Mouse (Mus musculus) intestine, postnatal 0 days (tissue): Measurements from ENCODE around the gene Lrrc20. TPM values are rescaled to one million over a fixed set of nuclear protein-coding genes. Genes with fewer than 3 reads are reported as not detected.
"Not testable (repeated sequence)": the region's sequence is repeated elsewhere in the genome, so short reads cannot be mapped to it uniquely, and the experiment has no call there.

ENCODE experiments used
- ATAC-seq: fragments of 200-750 bp; cut with Nextera tagmentation; 2 replicates; pipeline ENCODE4 v1.8.0; 2017; ENCODE audit warnings: mild to moderate bottlenecking, moderate TSS enrichment, moderate library complexity
- H3K27ac ChIP-seq: fragments of 300-500 bp; sonication (generic); 2 replicates; pipeline ENCODE4 v1.5.1; 2014; ENCODE audit warnings: mild to moderate bottlenecking, low read depth, low read length, moderate library complexity
- H3K27me3 ChIP-seq: fragments of 300-500 bp; sonication (generic); replicated peaks from 2 replicates; pipeline ENCODE4 v1.6.1; 2014; ENCODE audit warnings: low read length, mixed read lengths; ENCODE audit not compliant: control insufficient read depth, insufficient read depth
- H3K36me3 ChIP-seq: fragments of 300-500 bp; sonication (generic); 2 replicates; pipeline ENCODE4 v1.6.1; 2014; ENCODE audit warnings: mild to moderate bottlenecking, moderate library complexity; ENCODE audit not compliant: control insufficient read depth, insufficient read depth
- H3K4me1 ChIP-seq: fragments of 300-500 bp; sonication (generic); replicated peaks from 2 replicates; pipeline ENCODE4 v1.6.1; 2014; ENCODE audit warnings: antibody characterized with exemption, low read length, mixed read lengths; ENCODE audit not compliant: control insufficient read depth, insufficient read depth
- H3K4me2 ChIP-seq: fragments of 300-500 bp; sonication (generic); replicated peaks from 2 replicates; pipeline ENCODE4 v1.6.1; 2014; ENCODE audit warnings: low read depth, mild to moderate bottlenecking, moderate library complexity
- H3K4me3 ChIP-seq: fragments of 300-500 bp; sonication (generic); 2 replicates; pipeline ENCODE4 v1.5.1; 2014; ENCODE audit warnings: low read depth, low read length
- H3K9ac ChIP-seq: fragments of 300-500 bp; sonication (generic); 2 replicates; pipeline ENCODE4 v1.6.1; 2014; ENCODE audit warnings: mild to moderate bottlenecking, low read depth, low read length
- H3K9me3 ChIP-seq: fragments of 300-500 bp; sonication (generic); 2 replicates; pipeline ENCODE4 v1.6.1; 2016; ENCODE audit warnings: mixed run types; ENCODE audit not compliant: control insufficient read depth
- CTCF ChIP-seq: sonication (generic); IDR thresholded peaks from 2 replicates; pipeline ENCODE4 v1.5.1; 2016; ENCODE audit warnings: low read depth, mild to moderate bottlenecking, control low read depth, antibody characterized with exemption, moderate library complexity
- WGBS: fragments of 180-500 bp; shearing (Covaris S2); extraction: QIAGEN DNeasy Blood & Tissue Kit; methylation state at CpG from one replicate; pipeline ENCODE4 v1.1.7; 2014; 5-methylcytosine and 5-hydroxymethylcytosine counted together
- polyA plus RNA-seq: library from polyadenylated mRNA; unstranded; fragments of >200 nt; fragmentation: Nextera tagmentation; extraction: Ambion mirVana; gene quantifications from 2 replicates; pipeline ENCODE4 v1.2.1, GENCODE M21; 2015

Gene Lrrc20
- polyA plus RNA-seq, 1 experiment from 2014 or later: 3.3 TPM

DNA sequence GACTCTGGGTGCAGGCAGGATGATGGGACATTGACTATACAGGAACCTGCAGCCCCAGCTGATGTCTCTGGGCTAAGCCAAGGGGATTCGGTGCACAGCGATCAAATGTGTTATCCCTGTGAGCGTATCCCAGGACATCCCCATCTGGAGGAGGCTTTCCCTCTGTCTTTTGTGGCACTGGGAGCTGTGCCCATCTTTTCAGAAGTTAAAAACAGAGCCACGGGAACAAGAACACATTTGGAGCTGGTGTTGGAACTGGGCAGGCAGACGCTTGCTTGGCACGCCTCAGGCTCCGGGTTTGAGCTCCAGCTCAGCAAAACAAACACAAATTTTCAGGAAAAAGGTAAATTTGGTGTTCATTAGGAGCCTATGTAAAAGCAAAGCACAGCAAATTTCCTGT lies 122.4 kb downstream of the Lrrc20 start:
- 65% methylated on average over 7 of the region's 7 CpGs for WGBS
- no peaks in the 10 kb centered on the region for H3K36me3 ChIP-seq
- TF ChIP-seq CTCF: no peak

DNA sequence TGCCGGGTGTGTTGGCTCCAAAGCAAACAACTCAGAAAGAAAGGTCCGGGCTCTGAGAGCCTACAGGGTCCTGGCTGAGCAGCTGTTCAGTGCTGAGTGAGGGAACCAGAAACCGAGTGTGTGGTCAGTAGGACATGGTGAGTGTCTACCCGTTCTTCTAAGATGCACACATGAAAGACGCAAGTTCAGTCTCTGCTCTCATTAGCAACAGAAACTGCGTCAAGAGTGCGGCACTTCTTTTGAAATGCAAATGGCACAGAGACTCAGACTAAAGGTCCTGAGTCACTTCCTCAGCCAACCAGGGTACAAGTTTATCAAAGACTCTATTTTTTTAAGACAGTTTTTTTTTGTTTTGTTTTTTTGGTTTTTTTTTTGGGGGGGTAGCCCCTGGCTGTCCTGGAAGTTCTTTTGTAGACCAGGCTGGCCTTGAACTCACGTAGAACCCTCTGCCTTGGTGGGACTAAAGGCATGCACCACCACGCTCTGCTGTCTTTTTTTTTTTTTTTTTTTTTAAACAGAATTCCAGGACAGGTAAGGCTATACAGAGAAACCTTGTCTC lies 124.0 kb downstream of the Lrrc20 start:
- H3K36me3 ChIP-seq: no peaks in the 10 kb centered on the region
- no peak for TF ChIP-seq CTCF
- no peak overlapping the region for H3K27ac ChIP-seq
- no peak overlapping the region for H3K4me2 ChIP-seq
- H3K4me1 ChIP-seq: no peaks in the 10 kb centered on the region
- H3K27me3 ChIP-seq: peaks cover 20% of the 10 kb centered on the region; the same call in 1 of the 2 replicates
- no peak overlapping the region for H3K9ac ChIP-seq
- no peaks in the 10 kb centered on the region for H3K9me3 ChIP-seq
- no peak overlapping the region for H3K4me3 ChIP-seq
- no peak for ATAC-seq
- WGBS: 68% methylated on average over 9 of the region's 9 CpGs

More for the DNA sequence above, 122.4 kb downstream of the Lrrc20 start:
- ATAC-seq: no peak
- no peak overlapping the region for H3K9ac ChIP-seq
- H3K27ac ChIP-seq: no peak overlapping the region
- no peaks in the 10 kb centered on the region for H3K9me3 ChIP-seq
- no peak overlapping the region for H3K4me2 ChIP-seq
- no peak overlapping the region for H3K4me3 ChIP-seq
- H3K27me3 ChIP-seq: peaks cover 21% of the 10 kb centered on the region; the same call in 1 of the 2 replicates
- no peaks in the 10 kb centered on the region for H3K4me1 ChIP-seq

DNA sequence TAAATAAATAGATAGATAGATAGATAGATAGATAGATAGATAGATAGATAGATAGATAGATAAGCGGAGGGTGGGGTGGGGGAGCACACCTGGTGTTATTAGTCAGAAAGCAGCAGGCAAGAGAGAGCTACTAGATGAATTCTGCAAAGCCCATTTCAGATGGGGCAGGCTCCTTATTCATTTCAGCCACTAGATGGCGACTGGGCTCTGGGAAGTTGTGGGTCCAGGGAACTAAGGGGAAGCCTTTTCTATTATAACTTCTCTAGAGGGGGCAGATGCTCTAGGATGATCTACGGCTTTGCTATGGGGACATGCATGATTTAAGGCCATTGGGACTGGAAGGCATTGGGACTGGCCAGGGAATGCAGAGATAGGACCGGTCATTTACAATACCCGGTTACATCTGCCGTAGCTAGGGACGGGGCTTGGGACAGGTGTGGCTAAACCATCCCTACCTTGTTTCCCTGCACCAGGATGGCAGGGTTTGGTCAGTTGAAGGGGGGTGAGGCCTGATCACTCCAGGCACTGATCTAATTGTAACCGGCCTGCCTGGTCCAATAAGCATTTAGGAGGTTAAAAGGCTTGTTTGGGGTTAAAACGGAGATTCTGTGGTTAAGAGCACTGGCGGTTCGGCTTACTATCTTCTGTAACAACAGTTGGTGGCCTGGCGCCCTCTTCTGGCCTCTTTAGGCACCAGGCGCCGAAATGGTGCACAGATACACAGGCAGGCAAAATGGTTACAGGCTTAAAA lies 126.9 kb downstream of the Lrrc20 start:
- H3K9me3 ChIP-seq: no peaks in the 10 kb centered on the region
- peak overlapping the region; percentile 54 for H3K4me2 ChIP-seq
- 0 out of 2 replicates have a peak, but pooled peaks cover 8% of the 10 kb centered on the region for H3K27me3 ChIP-seq
- H3K4me3 ChIP-seq: no peak overlapping the region
- peak; percentile 82 for TF ChIP-seq CTCF
- 0 out of 2 replicates have a peak, but pooled peaks have one; percentile 28 for ATAC-seq
- no peaks in the 10 kb centered on the region for H3K36me3 ChIP-seq
- WGBS: 11% methylated on average over 14 of the region's 14 CpGs
- H3K27ac ChIP-seq: no peak overlapping the region
- H3K4me1 ChIP-seq: no peaks in the 10 kb centered on the region
- H3K9ac ChIP-seq: no peak overlapping the region

- WGBS: 75% methylated on average over 10 of the region's 10 CpGs
- no peak for TF ChIP-seq CTCF
- no peak for ATAC-seq
- H3K4me1 ChIP-seq: no peaks in the 10 kb centered on the region
- no peak overlapping the region for H3K4me2 ChIP-seq
- no peaks in the 10 kb centered on the region for H3K36me3 ChIP-seq
- no peaks in the 10 kb centered on the region for H3K9me3 ChIP-seq
- H3K27me3 ChIP-seq: 0 out of 2 replicates have a peak, but pooled peaks cover 4% of the 10 kb centered on the region
- no peak overlapping the region for H3K27ac ChIP-seq
- no peak overlapping the region for H3K9ac ChIP-seq
- no peak overlapping the region for H3K4me3 ChIP-seq
These were observed 128.9 kb downstream of the Lrrc20 start for GRCm38 (mm10) chr10:61604376-61605065.

- not testable (repeated sequence) for ATAC-seq, H3K36me3 ChIP-seq, H3K4me1 ChIP-seq, H3K9ac ChIP-seq, H3K27ac ChIP-seq, H3K9me3 ChIP-seq, H3K4me3 ChIP-seq, H3K27me3 ChIP-seq, H3K4me2 ChIP-seq
- WGBS: 62% methylated on average over 11 of the region's 11 CpGs
These were observed 129.8 kb downstream of the Lrrc20 start for GRCm38 (mm10) chr10:61605381-61605780.

- TF ChIP-seq CTCF: peak; percentile 85
- Histone ChIP-seq H3K4me2 (no peak overlapping the region), H3K36me3 (no peaks in the 10 kb centered on the region), H3K9me3 (no peaks in the 10 kb centered on the region), H3K9ac (no peak overlapping the region), H3K4me3 (no peak overlapping the region), H3K27ac (no peak overlapping the region), H3K4me1 (no peaks in the 10 kb centered on the region), H3K27me3 (0 out of 2 replicates have a peak, but pooled peaks cover 4% of the 10 kb centered on the region)
- ATAC-seq: no peak; the same call in 1 of the 2 replicates
- WGBS: 13% methylated on average over 8 of the region's 8 CpGs
These were observed 130.2 kb downstream of the Lrrc20 start for GRCm38 (mm10) chr10:61605851-61606250.
